Mouse (Mus musculus) C2C12 (cell line): ENCODE measurements around the gene Mfn1.

Experiments used
- CEBPB ChIP-seq: IDR thresholded peaks from one replicate; pipeline ENCODE4 v1.6.1; 2011; ENCODE audit warnings: low read depth, mild to moderate bottlenecking, control low read depth, moderate library complexity
- CTCF ChIP-seq: IDR thresholded peaks from one replicate; pipeline ENCODE4 v1.5.1; 2011; ENCODE audit not compliant: control insufficient read depth, insufficient read depth, insufficient read length
- MAX ChIP-seq: IDR thresholded peaks from one replicate; pipeline ENCODE4 v1.6.1; 2011; ENCODE audit warnings: mild to moderate bottlenecking, control low read depth
- MYOD1 ChIP-seq: IDR thresholded peaks from one replicate; pipeline ENCODE4 v1.6.1; 2011; ENCODE audit warnings: low read depth; ENCODE audit not compliant: control insufficient read depth, insufficient read length
- MYOG ChIP-seq: IDR thresholded peaks from one replicate; pipeline ENCODE4 v1.6.1; 2011; ENCODE audit not compliant: control insufficient read depth, insufficient read length; ENCODE audit errors: extremely low read depth
- USF1 ChIP-seq: IDR thresholded peaks from one replicate; pipeline ENCODE4 v1.6.1; 2011; ENCODE audit warnings: low read depth, mild to moderate bottlenecking, control low read depth, moderate library complexity

DNA sequence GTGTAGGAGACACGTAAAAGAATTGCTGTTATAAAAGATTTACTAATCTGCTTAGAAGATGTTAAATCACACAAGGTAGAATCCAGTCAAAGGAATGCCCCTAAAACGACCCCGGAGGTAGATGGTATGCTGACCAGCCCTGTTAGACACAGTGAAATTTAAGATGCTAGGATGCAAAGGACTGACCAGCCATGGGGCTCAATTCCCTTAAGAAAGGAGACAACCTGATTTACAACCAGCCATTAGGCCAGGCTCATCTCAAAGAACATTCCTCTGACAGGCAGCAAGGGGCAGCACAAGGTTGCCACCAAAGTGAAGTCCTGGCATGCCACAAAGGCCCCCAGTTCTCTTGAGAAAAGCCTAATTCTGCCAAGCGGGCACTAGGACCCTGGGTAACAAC is 65.8 kb downstream of the Mfn1 start:
- TF ChIP-seq CTCF (no peak), CEBPB (no peak), USF1 (no peak), MYOD1 (no peak), MAX (no peak), MYOG (no peak)
